Mouse (Mus musculus): ENCODE measurements at regions not wholly inside any gene's neighbourhood (a gene's known extent, or its start where the extent isn't known, plus 50 kb on each side); places are given as distances from the start of the nearest gene placed in this dataset.

DNA sequence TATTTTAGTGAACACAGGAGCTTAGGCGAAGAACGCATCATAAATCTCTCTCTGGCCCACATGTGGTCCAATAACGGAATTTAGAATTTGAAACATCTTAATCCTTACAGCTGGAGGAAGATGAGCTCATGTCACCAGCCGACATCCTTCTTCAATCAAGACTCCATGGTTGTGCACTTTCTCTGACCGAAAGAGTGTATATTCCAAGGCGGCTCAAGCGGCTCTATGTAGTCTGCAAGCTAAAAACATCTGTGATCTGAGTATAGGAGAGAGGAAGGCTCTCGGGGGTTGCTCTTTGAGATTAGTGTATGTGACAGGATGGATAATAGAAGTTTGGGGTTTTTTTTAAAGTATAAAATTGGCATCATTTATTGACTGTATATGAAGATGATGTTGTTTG is 689.9 kb upstream of the Sox9 start:
- in situ Hi-C loops (cut with MboI, MseI) = no loop called here

GRCm38 (mm10) chr11:112095009-112095408 is 687.0 kb upstream of the Sox9 start:
- in situ Hi-C loops (cut with MboI, MseI) = no loop called here

DNA sequence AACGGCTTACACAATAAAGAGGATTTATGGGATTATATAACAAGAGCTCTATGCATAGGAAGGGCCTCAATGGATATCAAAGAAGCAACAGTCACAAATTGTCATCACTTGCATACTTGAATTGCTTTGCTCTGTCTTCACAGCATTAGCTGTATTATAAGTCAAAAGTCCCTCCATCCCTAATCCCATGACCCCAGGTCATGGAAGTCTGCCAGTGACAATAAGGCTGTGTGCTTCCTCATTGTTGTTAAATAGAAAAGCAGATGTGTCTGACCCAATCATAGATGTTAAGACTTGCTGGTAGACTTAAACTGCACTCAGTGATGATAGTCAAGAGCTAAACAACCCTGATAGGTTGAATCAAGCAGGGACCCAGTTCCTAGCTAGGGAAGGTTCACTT is 683.9 kb upstream of the Sox9 start:
- in situ Hi-C loops (cut with MboI, MseI) = no loop called here

DNA sequence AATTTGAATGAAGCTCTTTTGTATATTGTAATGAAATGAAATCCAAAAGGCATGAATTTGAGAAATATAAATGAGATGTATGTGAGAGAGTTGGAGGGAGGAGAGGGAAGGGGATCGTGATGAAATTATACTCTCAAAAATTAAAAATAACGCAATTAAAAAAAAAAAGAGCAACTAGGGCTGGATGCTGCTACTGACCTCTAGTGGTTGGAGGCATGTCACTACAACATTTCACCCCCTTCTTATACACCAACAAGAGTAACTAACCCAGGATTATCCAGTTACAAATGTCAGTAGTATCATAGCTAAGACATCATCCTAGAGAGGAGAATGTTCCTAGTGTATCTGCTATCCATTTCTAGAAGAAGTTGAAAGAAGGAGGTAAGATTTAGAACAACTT is 678.8 kb upstream of the Sox9 start:
- in situ Hi-C loops (cut with MboI, MseI) = loop anchor here (25.0 kb wide), 1 partner anchor 1059 kb away; no protein-coding TSS in a partner anchor

DNA sequence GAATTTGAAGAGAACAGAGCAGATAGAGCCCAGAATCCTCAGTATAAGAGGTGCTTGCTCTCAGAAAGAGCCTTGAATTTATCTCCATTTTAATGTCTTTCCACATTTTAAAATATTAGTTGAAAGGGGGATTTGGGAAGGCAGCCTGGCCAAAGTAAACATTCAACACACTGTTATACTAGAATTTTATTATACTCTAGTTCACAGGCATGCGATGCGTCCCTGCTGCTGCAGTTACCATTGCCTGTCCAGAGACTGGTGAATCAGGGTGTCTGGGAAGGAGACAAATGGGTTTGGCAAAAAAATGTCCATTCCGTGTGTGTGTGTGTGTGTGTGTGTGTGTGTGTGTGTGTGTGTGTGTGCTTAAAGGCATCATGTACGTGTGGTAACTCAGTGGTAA is 675.1 kb upstream of the Sox9 start:
- in situ Hi-C loops (cut with MboI, MseI) = loop anchor here (25.0 kb wide), 1 partner anchor 1055 kb away; no protein-coding TSS in a partner anchor

- in situ Hi-C loops (cut with MboI, MseI) = loop anchor here (25.0 kb wide), 1 partner anchor 1055 kb away; no protein-coding TSS in a partner anchor
Measured at GRCm38 (mm10) chr11:112107314-112107713, 674.7 kb upstream of the Sox9 start.

- in situ Hi-C loops (cut with MboI, MseI) = loop anchor here (25.0 kb wide), 1 partner anchor 1041 kb away; no protein-coding TSS in a partner anchor
Measured at GRCm38 (mm10) chr11:112121026-112121425, 661.0 kb upstream of the Sox9 start.

GRCm38 (mm10) chr11:112121831-112122230 is 660.2 kb upstream of the Sox9 start:
- in situ Hi-C loops (cut with MboI, MseI) = loop anchor here (25.0 kb wide), 1 partner anchor 1040 kb away; no protein-coding TSS in a partner anchor

DNA sequence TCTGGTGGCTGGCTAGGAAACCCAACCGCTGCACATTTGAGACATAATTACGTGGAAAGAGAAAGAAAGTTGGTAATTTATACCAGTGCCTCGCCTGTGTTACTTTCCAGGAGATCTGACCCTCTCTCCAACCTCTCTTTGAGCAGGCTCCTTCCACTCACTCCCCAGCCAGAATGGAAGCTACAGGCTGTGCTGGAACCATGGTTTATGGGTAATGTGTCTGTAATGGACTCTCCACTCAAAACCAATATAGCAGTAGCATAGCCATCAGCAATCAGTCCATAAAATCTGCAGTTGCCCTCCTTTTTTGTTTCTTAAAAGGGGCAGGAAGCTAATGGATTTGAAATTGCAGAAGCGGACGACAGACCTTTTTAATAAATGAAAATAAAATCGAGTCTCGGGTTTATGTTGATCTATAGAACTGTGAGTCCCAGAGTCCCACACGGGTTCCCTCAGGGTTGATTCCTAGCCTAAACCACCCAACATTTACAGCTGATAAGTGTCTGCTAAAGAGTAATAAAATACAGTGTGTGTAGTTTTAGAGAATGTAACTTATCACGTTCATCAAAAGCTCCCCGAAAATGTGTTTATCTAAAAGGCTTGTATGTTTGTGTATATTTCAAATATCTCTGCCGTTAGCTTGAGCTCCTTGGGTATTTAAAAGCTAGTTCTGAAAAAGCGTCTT is 656.6 kb upstream of the Sox9 start:
- in situ Hi-C loops (cut with MboI, MseI) = no loop called here

DNA sequence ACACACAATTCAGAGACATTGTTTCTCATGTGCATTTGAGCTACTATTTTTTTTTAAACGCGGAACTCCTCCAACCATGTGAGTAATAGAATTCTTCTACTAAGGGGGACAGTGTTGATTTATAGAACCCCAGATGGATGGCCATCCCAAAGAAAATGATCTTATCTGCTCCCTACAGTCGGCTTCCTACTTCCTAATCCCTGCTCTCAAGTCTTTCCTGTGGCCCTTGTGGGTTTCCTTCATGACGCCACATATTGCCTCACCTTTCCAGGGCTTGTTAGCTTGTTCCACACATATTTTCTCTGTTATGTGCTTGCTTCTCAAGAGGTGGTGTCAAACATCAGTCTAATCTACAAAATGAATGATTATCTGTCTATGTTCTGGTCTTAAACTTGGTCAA is 651.9 kb upstream of the Sox9 start:
- in situ Hi-C loops (cut with MboI, MseI) = no loop called here

- in situ Hi-C loops (cut with MboI, MseI) = no loop called here
Measured at GRCm38 (mm10) chr11:112137401-112138020, 644.5 kb upstream of the Sox9 start.

DNA sequence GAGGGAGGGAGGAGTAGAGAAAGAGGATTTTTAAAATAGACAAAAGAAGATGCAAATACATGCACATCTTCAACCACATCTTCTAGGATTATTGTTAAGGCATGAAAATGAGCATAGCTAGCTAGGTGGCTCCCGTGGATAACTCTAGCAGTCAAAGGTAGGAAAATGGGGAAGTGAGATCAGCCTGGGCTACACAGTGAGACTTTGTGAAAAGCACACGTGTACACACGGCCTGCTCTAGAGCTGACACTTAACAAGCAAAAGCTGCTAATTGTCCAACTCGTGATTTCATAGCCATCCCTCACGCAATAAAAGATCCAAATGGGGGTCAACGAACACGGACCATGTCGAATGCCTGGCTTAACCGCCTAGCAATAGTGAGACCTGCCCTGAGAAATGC is 642.0 kb upstream of the Sox9 start:
- in situ Hi-C loops (cut with MboI, MseI) = no loop called here

GRCm38 (mm10) chr11:112140495-112140894 is 641.5 kb upstream of the Sox9 start:
- in situ Hi-C loops (cut with MboI, MseI) = no loop called here

GRCm38 (mm10) chr11:112140912-112141311 is 641.1 kb upstream of the Sox9 start:
- in situ Hi-C loops (cut with MboI, MseI) = no loop called here

DNA sequence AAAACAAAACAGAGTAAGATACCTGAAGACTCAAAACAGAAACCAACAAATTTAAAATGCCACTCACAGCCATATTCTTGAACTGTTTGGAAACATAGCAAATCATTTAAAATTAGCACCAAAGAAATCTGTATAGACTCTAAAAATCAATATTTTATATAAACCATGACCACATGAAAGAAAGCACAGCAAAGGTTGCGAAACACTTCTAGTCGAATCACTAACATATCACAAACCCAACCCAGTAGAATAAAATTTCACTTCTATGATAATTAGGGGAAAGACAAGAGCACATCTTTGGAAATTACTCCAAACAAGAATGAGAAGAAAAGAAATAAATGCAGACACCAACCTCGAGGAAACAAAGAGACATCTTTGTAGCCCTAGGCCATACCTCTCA is 630.0 kb upstream of the Sox9 start:
- in situ Hi-C loops (cut with MboI, MseI) = no loop called here

- in situ Hi-C loops (cut with MboI, MseI) = no loop called here
Measured at GRCm38 (mm10) chr11:112153198-112153597, 628.8 kb upstream of the Sox9 start.

DNA sequence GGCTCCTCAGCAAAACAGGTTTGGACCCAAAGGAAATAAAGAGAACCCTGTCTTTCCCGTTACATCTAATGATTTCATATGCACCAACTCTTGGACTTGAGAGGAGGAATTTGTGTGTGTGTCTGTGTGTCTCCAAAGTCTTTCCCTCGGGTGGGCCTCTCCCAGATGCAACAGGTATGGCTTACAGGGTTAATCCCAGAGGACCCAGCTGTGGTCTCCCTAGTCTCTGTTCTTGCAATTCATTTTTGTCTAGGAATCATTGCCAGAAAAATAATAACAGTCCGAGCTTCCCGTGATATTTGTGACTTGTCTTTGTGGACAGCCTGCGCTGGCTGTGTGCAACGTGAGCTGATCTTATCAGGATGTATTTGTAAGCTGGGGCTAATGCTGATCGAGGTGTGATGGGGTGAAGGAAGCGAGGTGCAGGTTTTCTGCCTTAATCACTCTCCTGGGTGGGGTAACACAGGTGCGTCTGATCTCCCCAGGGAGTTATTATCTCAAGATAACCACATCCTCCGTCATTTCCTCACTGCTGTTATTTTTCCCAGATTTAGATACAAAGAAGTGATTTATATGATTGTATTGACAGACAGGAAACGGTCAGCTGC is 627.2 kb upstream of the Sox9 start:
- in situ Hi-C loops (cut with MboI, MseI) = no loop called here

DNA sequence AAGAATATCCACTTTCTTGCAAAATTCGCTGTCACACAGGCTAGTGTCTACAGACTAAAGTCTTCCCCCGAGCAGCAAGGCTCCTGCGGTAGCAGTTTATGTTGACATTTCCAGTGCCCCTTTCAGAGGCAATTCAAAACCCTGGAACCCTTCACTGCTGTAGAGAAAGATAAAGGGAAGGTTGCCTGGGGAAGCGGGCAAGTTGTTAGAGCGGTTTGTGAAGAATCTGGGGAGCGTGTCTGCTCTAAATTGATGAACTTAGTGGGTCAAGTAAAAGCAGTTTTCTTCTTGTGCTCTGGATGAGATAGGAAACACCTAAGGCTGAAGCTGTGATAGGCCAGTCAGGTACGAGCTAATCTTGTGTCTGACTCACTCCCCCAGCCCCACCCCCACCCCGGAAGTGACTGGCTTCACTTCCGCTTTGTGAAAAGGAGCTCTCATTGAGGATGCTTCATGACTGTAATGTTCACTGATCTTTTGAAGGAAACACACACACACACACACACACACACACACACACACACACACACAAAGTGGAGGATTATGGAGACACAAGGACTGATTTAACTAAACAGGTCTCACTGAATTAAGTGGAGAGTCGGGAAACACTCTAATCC is 626.6 kb upstream of the Sox9 start:
- in situ Hi-C loops (cut with MboI, MseI) = no loop called here

- in situ Hi-C loops (cut with MboI, MseI) = no loop called here
Measured at GRCm38 (mm10) chr11:112163681-112164265, 618.3 kb upstream of the Sox9 start.

DNA sequence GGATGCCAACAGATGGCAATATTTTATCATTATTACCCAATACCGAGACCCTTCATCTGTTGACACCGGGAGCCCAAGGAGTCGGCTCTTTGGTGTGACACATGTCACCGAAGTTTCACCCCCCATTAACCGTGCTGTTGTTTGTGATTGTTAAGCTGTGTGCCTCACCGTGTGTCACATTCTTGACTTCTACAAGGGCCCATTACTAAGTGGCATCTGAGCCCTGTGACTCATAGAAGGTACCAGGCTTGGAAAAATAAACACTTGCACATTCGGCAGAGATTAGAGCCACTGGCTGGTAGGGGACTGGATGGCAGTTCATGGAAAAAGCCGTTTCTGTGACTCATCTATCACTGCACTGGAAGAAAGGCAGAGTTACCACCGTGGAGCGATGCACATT is 608.4 kb upstream of the Sox9 start:
- in situ Hi-C loops (cut with MboI, MseI) = no loop called here

DNA sequence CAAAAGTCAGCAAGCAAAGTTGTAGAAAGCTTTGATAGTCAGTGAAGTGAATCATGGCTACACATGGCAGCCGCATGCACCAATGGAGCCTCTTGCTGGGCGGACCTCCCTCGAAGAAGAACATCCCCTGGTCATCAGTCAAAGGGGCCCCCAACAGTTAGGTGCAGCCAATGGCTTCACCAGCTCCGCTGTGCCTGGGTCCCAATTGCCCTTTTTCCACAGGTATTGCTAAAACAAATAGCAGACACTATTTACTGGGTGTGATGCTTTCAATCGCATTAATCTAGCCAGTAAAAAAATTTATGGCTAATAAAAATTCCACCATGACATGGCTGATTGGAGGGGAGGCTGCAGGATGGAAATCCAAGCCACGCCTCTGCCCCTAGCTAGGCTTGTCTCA is 606.7 kb upstream of the Sox9 start:
- in situ Hi-C loops (cut with MboI, MseI) = no loop called here

- in situ Hi-C loops (cut with MboI, MseI) = no loop called here
Measured at GRCm38 (mm10) chr11:112180666-112181065, 601.4 kb upstream of the Sox9 start.

All from T-helper 1 cell (primary cell).